Mouse (Mus musculus) lung, embryonic 15.5 days (tissue): ENCODE results near the gene Trarg1. TPM values are rescaled to one million over a fixed set of nuclear protein-coding genes. Genes with fewer than 3 reads are reported as not detected.

Experiments used
- ATAC-seq: fragments of 200-750 bp; cut with Nextera tagmentation; 2 replicates; pipeline ENCODE4 v1.8.0; 2017; ENCODE audit warnings: moderate number of reproducible peaks, borderline replicate concordance; ENCODE audit not compliant: low FRiP score, low TSS enrichment; ENCODE audit errors: extremely low read depth
- H3K27ac ChIP-seq: fragments of 300-500 bp; sonication (generic); 2 replicates; pipeline ENCODE4 v1.5.1; 2015; ENCODE audit warnings: moderate library complexity, mild to moderate bottlenecking, inconsistent platforms
- H3K27me3 ChIP-seq: fragments of 300-500 bp; sonication (generic); 2 replicates; pipeline ENCODE4 v1.6.1; 2015; ENCODE audit warnings: inconsistent platforms
- H3K36me3 ChIP-seq: fragments of 300-500 bp; sonication (generic); 2 replicates; pipeline ENCODE4 v1.6.1; 2015; ENCODE audit warnings: inconsistent platforms
- H3K4me1 ChIP-seq: fragments of 300-500 bp; sonication (generic); 2 replicates; pipeline ENCODE4 v1.6.1; 2015; ENCODE audit warnings: inconsistent platforms
- H3K4me2 ChIP-seq: fragments of 300-500 bp; sonication (generic); 2 replicates; pipeline ENCODE4 v1.6.1; 2015; ENCODE audit warnings: inconsistent platforms, mild to moderate bottlenecking, moderate library complexity
- H3K4me3 ChIP-seq: fragments of 300-500 bp; sonication (generic); 2 replicates; pipeline ENCODE4 v1.5.1; 2015; ENCODE audit warnings: mild to moderate bottlenecking, inconsistent platforms
- H3K9ac ChIP-seq: fragments of 300-500 bp; sonication (generic); 2 replicates; pipeline ENCODE4 v1.6.1; 2015; ENCODE audit warnings: inconsistent platforms
- H3K9me3 ChIP-seq: fragments of 300-500 bp; sonication (generic); 2 replicates; pipeline ENCODE4 v1.6.1; 2016; ENCODE audit warnings: inconsistent platforms
- WGBS: fragments of 180-500 bp; shearing (Covaris S2); methylation state at CpG from one replicate; pipeline ENCODE4 v1.1.7; 2015; 5-methylcytosine and 5-hydroxymethylcytosine counted together
- polyA plus RNA-seq: library from polyadenylated mRNA; unstranded; fragments of >200 nt; fragmentation: Nextera tagmentation; extraction: Ambion mirVana; gene quantifications from 2 replicates; pipeline ENCODE4 v1.2.1, GENCODE M21; 2015

The Trarg1 gene
- polyA plus RNA-seq, 1 experiment from 2014 or later: 0.67 TPM

DNA sequence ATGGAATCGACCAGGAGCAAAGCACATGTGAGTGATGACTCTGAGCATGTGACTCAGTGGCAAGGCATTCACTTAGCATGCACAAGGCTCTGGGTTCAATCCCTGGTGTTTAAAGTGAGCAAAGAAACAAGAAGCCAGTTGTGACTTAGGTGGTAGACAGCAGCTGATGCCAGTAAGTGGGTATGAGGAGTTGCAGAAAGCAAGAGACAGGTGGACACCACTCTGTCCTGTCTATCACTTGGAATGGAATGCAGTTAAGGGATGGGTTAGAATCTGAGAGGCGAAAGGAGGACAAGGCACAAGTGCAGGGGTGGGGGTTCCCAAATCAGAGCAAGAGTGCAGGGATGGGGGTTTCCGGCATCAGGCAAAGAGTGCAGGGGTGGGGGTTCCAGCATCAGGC, 12.5 kb downstream of the Trarg1 start:
- WGBS: 60% methylated on average over 3 of the region's 3 CpGs

DNA sequence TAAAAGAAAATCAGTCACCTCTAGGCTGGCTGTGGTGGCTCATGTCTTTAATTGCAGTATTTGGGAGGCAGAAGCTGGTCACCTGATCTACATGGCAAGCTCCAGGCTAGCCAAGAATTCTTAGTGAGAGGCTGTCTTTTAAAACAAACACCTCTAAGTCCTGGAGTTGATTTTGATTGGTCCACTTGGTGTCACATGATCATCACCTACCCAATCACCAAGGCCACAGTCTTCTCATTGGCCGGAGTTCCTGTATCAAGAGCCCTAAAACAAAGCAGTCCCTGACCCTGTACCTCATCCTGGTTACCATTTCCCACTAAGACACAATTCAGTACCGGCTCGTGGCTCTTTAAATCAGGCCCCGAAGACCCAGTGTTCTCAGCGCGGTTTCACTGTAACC, 16.2 kb downstream of the Trarg1 start:
- Histone ChIP-seq H3K9ac (no peak overlapping the region), H3K9me3 (no peaks in the 10 kb centered on the region), H3K4me3 (no peak overlapping the region), H3K4me2 (no peak overlapping the region), H3K27ac (no peak overlapping the region), H3K4me1 (no peaks in the 10 kb centered on the region), H3K27me3 (no peaks in the 10 kb centered on the region), H3K36me3 (no peaks in the 10 kb centered on the region)
- ATAC-seq: no peak
- WGBS: 68% methylated on average over 6 of the region's 6 CpGs

More for the DNA sequence above, 12.5 kb downstream of the Trarg1 start:
- H3K27ac ChIP-seq: no peak overlapping the region
- no peaks in the 10 kb centered on the region for H3K36me3 ChIP-seq
- no peak overlapping the region for H3K9ac ChIP-seq
- no peak overlapping the region for H3K4me2 ChIP-seq
- no peaks in the 10 kb centered on the region for H3K27me3 ChIP-seq
- no peak for ATAC-seq
- H3K4me3 ChIP-seq: no peak overlapping the region
- H3K4me1 ChIP-seq: no peaks in the 10 kb centered on the region
- H3K9me3 ChIP-seq: no peaks in the 10 kb centered on the region

DNA sequence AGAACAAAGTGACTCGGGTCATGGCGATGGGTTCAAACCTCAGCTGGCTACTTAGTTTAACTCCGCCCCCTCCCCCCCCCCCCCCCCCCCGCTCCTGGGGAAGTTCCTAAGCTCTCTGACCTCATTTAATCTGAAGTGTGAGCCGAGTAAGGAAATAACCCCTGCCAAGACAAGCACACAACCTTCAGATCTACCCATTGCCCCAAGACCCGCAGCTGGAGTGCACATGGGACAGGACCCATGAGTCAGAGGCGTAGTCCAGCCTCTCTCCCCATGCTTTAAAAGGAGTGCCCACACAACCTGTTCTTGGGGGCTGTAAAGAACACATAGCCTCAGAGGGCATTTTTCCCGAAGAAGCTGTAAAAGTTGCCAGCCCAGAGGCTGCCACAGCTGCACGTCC, 20.0 kb downstream of the Trarg1 start:
- no peak for ATAC-seq
- Histone ChIP-seq H3K36me3 (no peaks in the 10 kb centered on the region), H3K27ac (no peak overlapping the region), H3K4me2 (peak overlapping the region; percentile 39; the same call in 1 of the 2 replicates), H3K4me3 (no peak overlapping the region), H3K9me3 (no peaks in the 10 kb centered on the region), H3K27me3 (no peaks in the 10 kb centered on the region), H3K4me1 (no peaks in the 10 kb centered on the region), H3K9ac (no peak overlapping the region)
- 63% methylated on average over 5 of the region's 9 CpGs for WGBS

DNA sequence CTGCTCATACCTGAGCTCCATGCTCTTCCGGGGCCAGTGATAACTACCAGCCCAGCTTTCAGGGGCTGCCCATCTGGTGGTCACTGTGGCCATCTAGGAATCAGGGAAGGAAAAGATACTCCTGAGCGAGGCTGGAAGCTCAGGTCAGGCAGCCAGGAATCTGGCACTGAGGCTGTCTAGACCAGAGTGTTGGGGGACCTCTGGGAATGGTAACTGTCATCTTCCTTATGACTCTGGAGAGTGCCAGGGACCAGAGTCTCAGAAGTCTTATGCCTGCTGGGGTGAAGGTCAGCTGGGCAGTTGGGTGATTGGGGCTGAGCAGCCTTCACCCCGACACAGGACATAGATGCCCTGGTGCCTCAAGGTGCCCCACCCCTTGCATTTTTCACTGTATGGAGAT, 28.0 kb downstream of the Trarg1 start:
- Histone ChIP-seq H3K27me3 (no peaks in the 10 kb centered on the region), H3K4me3 (no peak overlapping the region), H3K36me3 (no peaks in the 10 kb centered on the region), H3K9me3 (no peaks in the 10 kb centered on the region), H3K27ac (no peak overlapping the region), H3K4me2 (no peak overlapping the region), H3K9ac (no peak overlapping the region), H3K4me1 (0 out of 2 replicates have a peak, but pooled peaks cover 5% of the 10 kb centered on the region)
- no peak for ATAC-seq
- 84% methylated on average over 3 of the region's 3 CpGs for WGBS

DNA sequence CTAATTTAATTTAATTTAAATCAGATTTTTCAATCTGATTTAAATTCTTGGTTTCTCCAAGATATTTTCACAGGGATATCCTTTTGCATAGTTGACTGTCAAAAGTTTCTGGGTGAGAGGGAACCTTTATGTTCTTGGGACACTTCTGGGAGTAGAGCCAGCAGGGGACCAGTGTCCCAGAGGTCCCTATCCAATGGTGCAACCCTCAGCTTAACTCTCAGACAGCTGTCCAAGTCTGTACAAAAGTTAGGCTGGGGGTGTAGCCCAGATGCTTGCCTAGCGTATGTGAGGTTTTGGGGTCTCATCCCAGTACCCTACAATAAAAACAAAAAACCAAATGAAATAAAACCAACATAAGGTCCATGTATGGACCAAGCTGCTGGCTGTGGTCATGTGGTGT, 28.5 kb downstream of the Trarg1 start:
- H3K4me2 ChIP-seq: no peak overlapping the region
- H3K9ac ChIP-seq: no peak overlapping the region
- no peaks in the 10 kb centered on the region for H3K36me3 ChIP-seq
- no peak for ATAC-seq
- H3K9me3 ChIP-seq: no peaks in the 10 kb centered on the region
- no peaks in the 10 kb centered on the region for H3K27me3 ChIP-seq
- H3K27ac ChIP-seq: no peak overlapping the region
- H3K4me1 ChIP-seq: 0 out of 2 replicates have a peak, but pooled peaks cover 5% of the 10 kb centered on the region
- no peak overlapping the region for H3K4me3 ChIP-seq
- WGBS: 54% methylated on average over 1 of the region's 1 CpGs

DNA sequence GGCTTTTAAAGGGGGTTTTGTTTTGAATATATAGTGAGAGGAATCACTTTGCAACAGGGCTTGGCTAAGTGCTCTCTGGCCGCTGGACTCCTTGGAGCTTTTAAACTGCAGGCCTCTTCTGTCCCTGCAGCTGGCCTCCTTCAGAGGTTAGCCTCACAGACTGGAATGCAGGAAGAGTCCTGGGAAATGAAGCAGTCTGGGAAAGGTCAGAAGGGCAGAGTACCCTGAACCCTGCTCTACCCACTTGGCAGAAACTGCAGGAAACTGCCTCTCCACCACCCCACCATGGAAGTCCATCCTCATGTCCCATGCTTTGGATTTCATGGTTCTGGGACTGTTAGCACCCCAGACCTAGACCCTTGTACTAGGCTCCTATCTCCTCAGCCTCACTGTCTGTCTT, 29.3 kb downstream of the Trarg1 start:
- H3K9ac ChIP-seq: no peak overlapping the region
- no peak overlapping the region for H3K4me3 ChIP-seq
- 30% methylated on average over 1 of the region's 1 CpGs for WGBS
- no peak for ATAC-seq
- H3K4me2 ChIP-seq: no peak overlapping the region
- no peaks in the 10 kb centered on the region for H3K9me3 ChIP-seq
- H3K27ac ChIP-seq: no peak overlapping the region; the same call in 1 of the 2 replicates
- no peaks in the 10 kb centered on the region for H3K36me3 ChIP-seq
- no peaks in the 10 kb centered on the region for H3K27me3 ChIP-seq
- 0 out of 2 replicates have a peak, but pooled peaks cover 5% of the 10 kb centered on the region for H3K4me1 ChIP-seq

DNA sequence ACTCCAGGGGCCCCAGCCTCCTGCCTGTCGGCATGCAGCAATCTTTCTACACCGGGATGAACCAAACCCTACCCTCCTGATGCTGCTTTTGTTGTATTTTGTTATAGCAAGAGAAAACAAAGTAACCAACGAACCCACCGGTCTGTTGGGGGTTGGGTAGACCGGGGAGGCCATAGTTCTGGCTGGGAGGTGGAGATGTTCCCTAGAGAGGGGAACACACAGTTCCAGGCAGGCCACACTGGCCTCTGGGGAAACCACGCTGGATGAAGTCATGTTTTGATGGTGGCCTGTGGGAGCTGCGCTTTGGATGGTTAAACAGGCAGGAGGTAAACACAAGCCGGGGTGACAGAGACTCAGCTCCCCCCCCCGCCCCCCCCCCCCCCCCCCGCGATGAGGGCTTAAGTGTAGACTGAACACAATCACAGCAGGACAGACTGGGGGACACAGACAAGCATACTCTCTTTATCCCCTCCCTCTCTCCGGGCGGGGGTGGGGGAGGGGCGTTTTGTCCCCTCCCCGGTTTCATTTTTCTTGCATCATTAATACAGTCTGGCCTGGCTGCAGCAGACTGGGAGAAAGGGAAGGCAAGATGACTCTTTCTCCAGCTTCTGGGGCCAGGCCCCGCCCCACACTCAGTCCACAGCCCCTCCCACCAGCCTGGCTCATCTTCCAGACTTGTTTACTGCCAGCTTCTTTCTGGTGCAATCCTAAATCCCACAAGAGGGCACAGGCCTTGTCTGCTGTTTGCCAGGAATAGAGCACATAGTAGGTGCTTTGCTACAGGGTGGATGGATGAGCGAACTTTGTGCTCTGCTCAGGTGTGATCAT, 30.2 kb downstream of the Trarg1 start:
- Histone ChIP-seq H3K9ac (no peak overlapping the region), H3K4me1 (0 out of 2 replicates have a peak, but pooled peaks cover 5% of the 10 kb centered on the region), H3K4me3 (no peak overlapping the region), H3K27ac (peak overlapping the region; percentile 67), H3K36me3 (no peaks in the 10 kb centered on the region), H3K4me2 (peak overlapping the region; percentile 29; the same call in 1 of the 2 replicates), H3K9me3 (no peaks in the 10 kb centered on the region), H3K27me3 (no peaks in the 10 kb centered on the region)
- WGBS: 23% methylated on average over 12 of the region's 17 CpGs
- ATAC-seq: peak; percentile 79

DNA sequence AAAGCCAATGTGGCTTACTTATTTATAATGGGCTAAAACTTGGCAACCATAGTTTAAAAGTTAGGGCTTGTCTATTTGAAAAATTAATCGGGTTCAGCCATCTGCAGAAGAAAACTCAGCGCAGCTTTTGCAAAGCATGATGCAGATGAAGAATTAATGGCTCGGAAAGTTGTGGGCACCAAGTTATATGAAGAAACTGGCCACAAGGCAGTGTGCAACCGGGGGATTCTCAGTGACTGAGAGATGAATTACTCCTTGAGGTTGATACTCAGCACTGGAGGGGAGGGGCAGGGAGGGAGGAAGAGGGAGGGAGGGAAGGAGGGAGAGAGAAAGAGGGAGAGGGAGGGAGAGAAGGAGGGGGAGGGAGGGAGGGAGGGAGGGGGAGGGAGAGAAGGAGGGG, 37.4 kb downstream of the Trarg1 start:
- Histone ChIP-seq H3K4me1 (no peaks in the 10 kb centered on the region), H3K27ac (no peak overlapping the region), H3K9me3 (no peaks in the 10 kb centered on the region), H3K4me2 (no peak overlapping the region), H3K36me3 (no peaks in the 10 kb centered on the region), H3K9ac (no peak overlapping the region), H3K27me3 (no peaks in the 10 kb centered on the region), H3K4me3 (no peak overlapping the region)
- ATAC-seq: no peak
- WGBS: 55% methylated on average over 4 of the region's 4 CpGs

DNA sequence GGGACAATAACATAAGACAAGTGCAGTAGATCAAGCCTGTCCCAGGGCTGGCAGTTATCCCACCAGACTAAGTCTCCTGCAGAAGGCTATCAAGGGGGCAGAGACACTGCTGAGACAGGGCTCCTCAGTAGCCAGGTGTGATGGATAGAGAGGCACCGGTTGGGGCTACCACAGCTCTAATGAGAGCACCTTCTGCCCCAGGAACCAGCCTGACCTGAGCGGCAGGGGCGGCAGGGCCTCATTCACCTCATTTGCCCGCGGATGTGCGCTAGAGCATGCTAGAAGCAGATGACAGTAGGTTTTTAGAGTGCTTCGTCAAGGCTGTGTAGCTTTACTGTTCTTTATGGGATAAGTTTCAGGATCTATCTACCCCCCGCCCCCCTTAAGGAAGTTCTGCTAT, 44.3 kb downstream of the Trarg1 start:
- no peak overlapping the region for H3K27ac ChIP-seq
- no peaks in the 10 kb centered on the region for H3K4me1 ChIP-seq
- H3K27me3 ChIP-seq: no peaks in the 10 kb centered on the region
- peaks cover 14% of the 10 kb centered on the region for H3K36me3 ChIP-seq
- H3K9ac ChIP-seq: no peak overlapping the region
- WGBS: 75% methylated on average over 8 of the region's 8 CpGs
- no peaks in the 10 kb centered on the region for H3K9me3 ChIP-seq
- H3K4me3 ChIP-seq: no peak overlapping the region
- ATAC-seq: no peak
- H3K4me2 ChIP-seq: no peak overlapping the region

DNA sequence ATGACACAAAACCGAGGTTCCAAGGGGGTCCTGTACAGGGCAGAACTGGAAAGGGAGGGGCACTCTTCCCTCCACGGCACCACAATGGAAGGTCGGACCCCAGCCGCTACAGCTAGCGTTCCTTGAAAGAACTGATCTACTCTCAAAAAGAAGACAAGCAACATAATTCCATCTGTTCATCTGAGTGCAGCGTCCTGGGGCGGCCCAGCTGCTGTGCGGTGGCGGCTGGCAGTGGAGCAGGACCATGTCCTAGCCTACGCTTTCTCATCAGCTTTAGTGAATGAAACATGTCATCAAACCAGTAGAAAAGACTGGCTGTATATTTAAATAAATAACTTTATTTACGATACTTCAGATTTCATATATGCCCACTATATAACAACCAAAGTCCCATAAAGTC, 48.5 kb downstream of the Trarg1 start:
- Histone ChIP-seq H3K4me3 (no peak overlapping the region), H3K36me3 (peaks cover 46% of the 10 kb centered on the region), H3K9ac (no peak overlapping the region), H3K9me3 (no peaks in the 10 kb centered on the region), H3K4me2 (no peak overlapping the region), H3K4me1 (no peaks in the 10 kb centered on the region), H3K27ac (no peak overlapping the region), H3K27me3 (no peaks in the 10 kb centered on the region)
- ATAC-seq: no peak
- 92% methylated on average over 11 of the region's 11 CpGs for WGBS

DNA sequence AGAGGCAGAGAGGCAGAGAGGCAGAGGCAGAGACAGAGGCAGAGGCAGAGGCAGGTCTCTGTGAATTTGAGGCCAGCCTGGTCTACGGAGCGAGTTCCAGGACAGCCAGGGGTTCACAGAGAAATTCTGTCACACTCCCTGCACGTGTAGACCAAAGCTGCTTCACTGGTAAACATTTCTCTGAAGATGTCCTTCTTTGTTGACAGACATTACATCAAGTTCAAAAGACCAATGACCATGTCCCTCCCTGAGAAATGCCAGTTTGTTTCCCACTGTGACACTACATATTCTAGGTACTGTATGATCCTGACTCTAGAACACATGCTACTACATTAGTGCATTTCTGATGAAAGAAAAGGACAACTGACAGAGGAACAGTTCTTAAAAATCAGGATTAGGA, 51.0 kb downstream of the Trarg1 start:
- Histone ChIP-seq H3K4me1 (no peaks in the 10 kb centered on the region), H3K4me2 (no peak overlapping the region), H3K4me3 (no peak overlapping the region), H3K27me3 (no peaks in the 10 kb centered on the region), H3K36me3 (peaks cover 60% of the 10 kb centered on the region), H3K27ac (no peak overlapping the region), H3K9me3 (no peaks in the 10 kb centered on the region), H3K9ac (no peak overlapping the region)
- 76% methylated on average over 3 of the region's 3 CpGs for WGBS
- no peak for ATAC-seq

DNA sequence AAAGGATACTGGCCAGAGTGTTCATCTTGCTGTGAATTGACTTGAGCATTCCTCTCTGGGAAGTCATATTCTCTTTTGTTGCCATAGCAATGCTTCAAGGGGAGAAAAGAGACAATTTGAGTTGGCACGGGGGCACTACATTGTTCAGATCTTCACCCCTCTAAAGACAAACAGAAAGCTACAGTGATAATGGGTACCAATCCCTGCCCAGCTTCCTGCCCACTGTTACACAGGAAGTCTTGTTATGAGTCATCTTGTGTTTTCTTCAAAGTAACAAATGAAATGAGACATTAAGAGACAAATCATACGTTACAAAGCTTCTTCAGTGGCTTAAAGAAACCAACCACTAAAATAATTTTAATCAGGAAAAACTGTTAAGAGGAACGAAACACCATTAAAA, 55.0 kb downstream of the Trarg1 start:
- no peak for ATAC-seq
- WGBS: 71% methylated on average over 3 of the region's 3 CpGs
- H3K9ac ChIP-seq: no peak overlapping the region
- no peaks in the 10 kb centered on the region for H3K4me1 ChIP-seq
- peaks cover 53% of the 10 kb centered on the region for H3K36me3 ChIP-seq
- no peak overlapping the region for H3K4me3 ChIP-seq
- H3K4me2 ChIP-seq: no peak overlapping the region
- no peaks in the 10 kb centered on the region for H3K27me3 ChIP-seq
- H3K9me3 ChIP-seq: no peaks in the 10 kb centered on the region
- no peak overlapping the region for H3K27ac ChIP-seq
